Mouse (Mus musculus): ENCODE measurements at regions not wholly inside any gene's neighbourhood (a gene's known extent, or its start where the extent isn't known, plus 50 kb on each side); places are given as distances from the start of the nearest gene placed in this dataset.

DNA sequence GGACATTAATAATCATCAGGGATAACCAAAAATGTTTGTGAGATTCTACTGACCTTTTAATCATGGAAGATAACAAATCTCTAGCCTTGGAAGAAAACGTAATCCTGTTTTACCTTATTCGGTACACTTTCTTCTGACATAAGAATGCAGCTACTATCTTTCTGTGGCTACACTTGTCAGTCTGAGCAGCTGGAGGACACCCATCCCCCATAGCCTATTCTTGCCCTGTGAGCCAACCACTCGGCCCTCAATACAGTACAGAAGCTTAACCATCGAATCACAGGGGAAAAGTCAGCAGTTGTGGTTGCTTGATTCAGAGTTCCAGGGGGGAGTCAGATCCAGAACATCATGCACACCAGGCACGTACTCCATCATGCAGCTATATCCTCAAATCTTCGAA is 74.9 kb upstream of the Cited2 start:
- no peak for TF ChIP-seq POLR2A (IDR thresholded peaks at IDR 0.05; ENCODE audit: borderline replicate concordance, control insufficient read depth, low read depth, low read length)
- TF ChIP-seq CTCF (IDR thresholded peaks at IDR 0.05; ENCODE audit: control insufficient read depth, insufficient read depth, low read length), result no peak

All from bone marrow, adult 2 months (tissue).